Mouse (Mus musculus) cerebellum, adult 2 months (tissue): Measurements from ENCODE around the gene Calr3. TPM values are rescaled to one million over a fixed set of nuclear protein-coding genes. Genes with fewer than 3 reads are reported as not detected.

Experiments used
- DNase-seq, 2 experiments: peaks; one replicate each; pipeline ENCODE4 v3.0.0; 2021
- H3K27ac ChIP-seq: fragments of 200-500 bp; 2 replicates; pipeline ENCODE4 v1.5.1; 2012; ENCODE audit warnings: low read length, control low read depth, inconsistent platforms; ENCODE audit not compliant: insufficient read depth
- H3K27me3 ChIP-seq: fragments of 200-500 bp; 2 replicates; pipeline ENCODE4 v1.6.1; 2012; ENCODE audit warnings: inconsistent platforms, mild to moderate bottlenecking, low read length, moderate library complexity; ENCODE audit not compliant: control insufficient read depth, insufficient read depth
- H3K4me1 ChIP-seq: fragments of 200-500 bp; 2 replicates; pipeline ENCODE4 v1.6.1; 2011; ENCODE audit warnings: low read length; ENCODE audit not compliant: control insufficient read depth, insufficient read depth
- H3K4me3 ChIP-seq: fragments of 200-500 bp; replicated peaks from 2 replicates; pipeline ENCODE3; 2011; ENCODE audit warnings: mild to moderate bottlenecking, low read depth, low read length, control low read depth; ENCODE audit not compliant: insufficient read depth
- CTCF ChIP-seq: fragments of 200-500 bp; IDR thresholded peaks from 2 replicates; pipeline ENCODE4 v1.5.1; 2011; ENCODE audit warnings: low read depth, mild to moderate bottlenecking, control low read depth, low read length, moderate library complexity, borderline replicate concordance; ENCODE audit not compliant: insufficient read depth
- POLR2A ChIP-seq: fragments of 200-500 bp; IDR thresholded peaks from 2 replicates; pipeline ENCODE4 v1.6.1; 2011; ENCODE audit warnings: low read length, control low read depth, borderline replicate concordance; ENCODE audit not compliant: insufficient read depth
- WGBS: fragments of 180-500 bp; shearing (Covaris S2); methylation state at CpG from one replicate; pipeline ENCODE4 v1.1.7; 2018; 5-methylcytosine and 5-hydroxymethylcytosine counted together
- polyA plus RNA-seq: library from polyadenylated mRNA; depleted of rRNA; stranded (reverse); fragments of >200 nt; gene quantifications from 2 replicates; pipeline ENCODE4 v1.2.3, GENCODE M21; 2012

Gene Calr3
- polyA plus RNA-seq, 1 experiment, result 4.4 TPM

GRCm38 (mm10) chr8:72422926-72423325 is 20.7 kb downstream of the Calr3 start:
- Histone ChIP-seq H3K4me1 (peaks cover 16% of the 10 kb centered on the region), H3K27me3 (no peaks in the 10 kb centered on the region), H3K27ac (no peak overlapping the region), H3K4me3 (no peak overlapping the region)
- WGBS, result 46% methylated on average over 1 of the region's 1 CpGs
- TF ChIP-seq POLR2A, result no peak
- TF ChIP-seq CTCF, result no peak
- DNase-seq, result no peak

- DNase-seq, result peak; percentile 97 to 98
- Histone ChIP-seq H3K27me3 (no peaks in the 10 kb centered on the region), H3K4me1 (peaks cover 28% of the 10 kb centered on the region), H3K27ac (0 out of 2 replicates have a peak within 1 kb of the TSS, but pooled peaks have one; percentile 41), H3K4me3 (peak within 1 kb of the TSS; percentile 77)
- peak; percentile 91 for TF ChIP-seq POLR2A
- no peak for TF ChIP-seq CTCF
- WGBS, result under 1% methylated on average over 48 of the region's 48 CpGs
Observed at GRCm38 (mm10) chr8:72421362-72422335, 22.0 kb downstream of the Calr3 start, which contains the start of gene Eps15l1. Gene Eps15l1, minus strand, starts transcription at chr8:72421460.

GRCm38 (mm10) chr8:72420571-72421361 is 22.9 kb downstream of the Calr3 start:
- WGBS, result 1% methylated on average over 69 of the region's 73 CpGs
- peaks cover 35% of the 10 kb centered on the region for H3K4me1 ChIP-seq
- peak overlapping the region; percentile 77 for H3K4me3 ChIP-seq
- TF ChIP-seq POLR2A (no peak), CTCF (no peak)
- DNase-seq, result peak in 1 of 2 experiments; percentile 56
- 0 out of 2 replicates have a peak overlapping the region, but pooled peaks have one; percentile 41 for H3K27ac ChIP-seq
- H3K27me3 ChIP-seq, result no peaks in the 10 kb centered on the region

GRCm38 (mm10) chr8:72418073-72418472 is 25.6 kb downstream of the Calr3 start:
- WGBS, result 94% methylated on average over 4 of the region's 4 CpGs
- H3K4me1 ChIP-seq, result peaks cover 43% of the 10 kb centered on the region
- H3K27ac ChIP-seq, result no peak overlapping the region
- no peaks in the 10 kb centered on the region for H3K27me3 ChIP-seq
- no peak for TF ChIP-seq CTCF
- no peak for TF ChIP-seq POLR2A
- H3K4me3 ChIP-seq, result no peak overlapping the region
- no peak for DNase-seq

- H3K4me1 ChIP-seq, result peaks cover 58% of the 10 kb centered on the region
- DNase-seq, result peak in 1 of 2 experiments; percentile 22
- 48% methylated on average over 2 of the region's 2 CpGs for WGBS
Observed at GRCm38 (mm10) chr8:72415252-72415651, 28.4 kb downstream of the Calr3 start.

GRCm38 (mm10) chr8:72413839-72414238 is 29.8 kb downstream of the Calr3 start:
- TF ChIP-seq CTCF, result no peak
- TF ChIP-seq POLR2A, result no peak
- Histone ChIP-seq H3K27me3 (no peaks in the 10 kb centered on the region), H3K4me1 (peaks cover 48% of the 10 kb centered on the region), H3K4me3 (no peak overlapping the region), H3K27ac (no peak overlapping the region)
- 91% methylated on average over 7 of the region's 7 CpGs for WGBS
- no peak for DNase-seq

More at GRCm38 (mm10) chr8:72415252-72415651, 28.4 kb downstream of the Calr3 start:
- no peaks in the 10 kb centered on the region for H3K27me3 ChIP-seq
- H3K27ac ChIP-seq, result no peak overlapping the region
- no peak overlapping the region for H3K4me3 ChIP-seq
- TF ChIP-seq CTCF, result no peak
- no peak for TF ChIP-seq POLR2A

- 43% methylated on average over 3 of the region's 3 CpGs for WGBS
- Histone ChIP-seq H3K4me3 (no peak overlapping the region), H3K4me1 (peaks cover 15% of the 10 kb centered on the region; the same call in 1 of the 2 replicates), H3K27me3 (no peaks in the 10 kb centered on the region; the same call in 1 of the 2 replicates), H3K27ac (no peak overlapping the region)
- no peak for DNase-seq
- TF ChIP-seq POLR2A (no peak), CTCF (no peak)
Observed at GRCm38 (mm10) chr8:72409443-72409842, 34.2 kb downstream of the Calr3 start.
